Mouse (Mus musculus): ENCODE results near the gene Tmem199. TPM values are rescaled to one million over a fixed set of nuclear protein-coding genes. Genes with fewer than 3 reads are reported as not detected.
A peak's percentile ranks its signal among the peaks of the same experiment; 100 is the strongest.

The Tmem199 gene
- polyA plus RNA-seq (2015; fragmentation: Nextera tagmentation; extraction: Ambion mirVana): 87.9 and 95.5 TPM in 2 replicates

GRCm38 (mm10) chr11:78512025-78512957, at the start of gene Tmem199, which contains the start of gene Poldip2:
Gene Tmem199, minus strand, starts transcription at chr11:78512172.
Gene Poldip2, plus strand, starts transcription at chr11:78512193.
- WGBS: 1% methylated on average over 67 of the region's 67 CpGs
- Histone ChIP-seq H3K27ac (ENCODE audit: low read depth, low read length) (peak within 1 kb of the TSS; percentile 86), H3K4me2 (ENCODE audit: low read length) (peak within 1 kb of the TSS; percentile 86), H3K4me1 (ENCODE audit: control insufficient read depth, insufficient read depth, low read depth, low read length) (peaks cover 11% of the 10 kb centered on the region), H3K9me3 (ENCODE audit: control insufficient read depth, low read length) (no peaks in the 10 kb centered on the region), H3K4me3 (ENCODE audit: low read length) (peak within 1 kb of the TSS; percentile 81), H3K9ac (ENCODE audit: low read depth, low read length) (peak within 1 kb of the TSS; percentile 96), H3K27me3 (replicated peaks; ENCODE audit: control insufficient read depth, insufficient read depth, low read length) (no peaks in the 10 kb centered on the region), H3K36me3 (ENCODE audit: control insufficient read depth, insufficient read depth, low read length) (peaks cover 30% of the 10 kb centered on the region)
- peak; percentile 96 for ATAC-seq

GRCm38 (mm10) chr11:78560447-78560846, 48.5 kb upstream of the Tmem199 start:
- Histone ChIP-seq H3K4me2 (ENCODE audit: low read length) (no peak overlapping the region), H3K9me3 (ENCODE audit: control insufficient read depth, low read length) (no peaks in the 10 kb centered on the region), H3K27ac (ENCODE audit: low read depth, low read length) (no peak overlapping the region), H3K27me3 (replicated peaks; ENCODE audit: control insufficient read depth, insufficient read depth, low read length) (no peaks in the 10 kb centered on the region), H3K9ac (ENCODE audit: low read depth, low read length) (no peak overlapping the region), H3K36me3 (ENCODE audit: control insufficient read depth, insufficient read depth, low read length) (no peaks in the 10 kb centered on the region; the same call in 1 of the 2 replicates), H3K4me1 (ENCODE audit: control insufficient read depth, insufficient read depth, low read depth, low read length) (no peaks in the 10 kb centered on the region), H3K4me3 (ENCODE audit: low read length) (no peak overlapping the region)
- peak; percentile 63; the same call in 1 of the 2 replicates for ATAC-seq
- 13% methylated on average over 4 of the region's 4 CpGs for WGBS

- Histone ChIP-seq H3K9me3 (ENCODE audit: control insufficient read depth, low read length) (no peaks in the 10 kb centered on the region), H3K4me1 (ENCODE audit: control insufficient read depth, insufficient read depth, low read depth, low read length) (no peaks in the 10 kb centered on the region), H3K4me2 (ENCODE audit: low read length) (no peak overlapping the region), H3K9ac (ENCODE audit: low read depth, low read length) (no peak overlapping the region), H3K27me3 (replicated peaks; ENCODE audit: control insufficient read depth, insufficient read depth, low read length) (no peaks in the 10 kb centered on the region), H3K27ac (ENCODE audit: low read depth, low read length) (no peak overlapping the region), H3K36me3 (ENCODE audit: control insufficient read depth, insufficient read depth, low read length) (no peaks in the 10 kb centered on the region), H3K4me3 (ENCODE audit: low read length) (no peak overlapping the region)
- ATAC-seq: no peak
- 54% methylated on average over 8 of the region's 8 CpGs for WGBS
Observed at GRCm38 (mm10) chr11:78557241-78557640, 45.3 kb upstream of the Tmem199 start.

- H3K9me3 ChIP-seq (ENCODE audit: control insufficient read depth, low read length): no peaks in the 10 kb centered on the region
- 84% methylated on average over 4 of the region's 4 CpGs for WGBS
- H3K4me2 ChIP-seq (ENCODE audit: low read length): no peak overlapping the region
- H3K4me3 ChIP-seq (ENCODE audit: low read length): no peak overlapping the region
- H3K27me3 ChIP-seq (replicated peaks; ENCODE audit: control insufficient read depth, insufficient read depth, low read length): no peaks in the 10 kb centered on the region
- no peaks in the 10 kb centered on the region for H3K36me3 ChIP-seq (ENCODE audit: control insufficient read depth, insufficient read depth, low read length)
- no peak for ATAC-seq
- peaks cover 2% of the 10 kb centered on the region; the same call in 1 of the 2 replicates for H3K4me1 ChIP-seq (ENCODE audit: control insufficient read depth, insufficient read depth, low read depth, low read length)
- H3K9ac ChIP-seq (ENCODE audit: low read depth, low read length): no peak overlapping the region
- no peak overlapping the region for H3K27ac ChIP-seq (ENCODE audit: low read depth, low read length)
Observed at GRCm38 (mm10) chr11:78556070-78556469, 44.1 kb upstream of the Tmem199 start.

- no peaks in the 10 kb centered on the region for H3K36me3 ChIP-seq (ENCODE audit: control insufficient read depth, insufficient read depth, low read length)
- peaks cover 2% of the 10 kb centered on the region; the same call in 1 of the 2 replicates for H3K4me1 ChIP-seq (ENCODE audit: control insufficient read depth, insufficient read depth, low read depth, low read length)
- H3K4me2 ChIP-seq (ENCODE audit: low read length): no peak overlapping the region
- no peak overlapping the region for H3K9ac ChIP-seq (ENCODE audit: low read depth, low read length)
- no peaks in the 10 kb centered on the region for H3K27me3 ChIP-seq (replicated peaks; ENCODE audit: control insufficient read depth, insufficient read depth, low read length)
- 84% methylated on average over 3 of the region's 3 CpGs for WGBS
- ATAC-seq: no peak
- no peaks in the 10 kb centered on the region for H3K9me3 ChIP-seq (ENCODE audit: control insufficient read depth, low read length)
- no peak overlapping the region for H3K4me3 ChIP-seq (ENCODE audit: low read length)
- no peak overlapping the region for H3K27ac ChIP-seq (ENCODE audit: low read depth, low read length)
Observed at GRCm38 (mm10) chr11:78555623-78556022, 43.7 kb upstream of the Tmem199 start.

GRCm38 (mm10) chr11:78551059-78551398, 39.1 kb upstream of the Tmem199 start:
- H3K4me2 ChIP-seq (ENCODE audit: low read length): peak overlapping the region; percentile 76
- no peaks in the 10 kb centered on the region for H3K27me3 ChIP-seq (replicated peaks; ENCODE audit: control insufficient read depth, insufficient read depth, low read length)
- peak overlapping the region; percentile 69 for H3K4me3 ChIP-seq (ENCODE audit: low read length)
- peak overlapping the region; percentile 88 for H3K27ac ChIP-seq (ENCODE audit: low read depth, low read length)
- 36% methylated on average over 6 of the region's 6 CpGs for WGBS
- H3K4me1 ChIP-seq (ENCODE audit: control insufficient read depth, insufficient read depth, low read depth, low read length): peaks cover 13% of the 10 kb centered on the region
- H3K36me3 ChIP-seq (ENCODE audit: control insufficient read depth, insufficient read depth, low read length): no peaks in the 10 kb centered on the region
- peak overlapping the region; percentile 72 for H3K9ac ChIP-seq (ENCODE audit: low read depth, low read length)
- ATAC-seq: peak; percentile 37
- no peaks in the 10 kb centered on the region for H3K9me3 ChIP-seq (ENCODE audit: control insufficient read depth, low read length)

GRCm38 (mm10) chr11:78550168-78551058, 38.4 kb upstream of the Tmem199 start, which contains the start of gene Tmem97:
Gene Tmem97, minus strand, starts transcription at chr11:78550777.
- peak; percentile 100 for ATAC-seq
- H3K4me1 ChIP-seq (ENCODE audit: control insufficient read depth, insufficient read depth, low read depth, low read length): peaks cover 13% of the 10 kb centered on the region
- H3K9me3 ChIP-seq (ENCODE audit: control insufficient read depth, low read length): no peaks in the 10 kb centered on the region
- H3K4me2 ChIP-seq (ENCODE audit: low read length): peak within 1 kb of the TSS; percentile 76
- peak within 1 kb of the TSS; percentile 69 for H3K4me3 ChIP-seq (ENCODE audit: low read length)
- no peaks in the 10 kb centered on the region for H3K36me3 ChIP-seq (ENCODE audit: control insufficient read depth, insufficient read depth, low read length)
- no peaks in the 10 kb centered on the region for H3K27me3 ChIP-seq (replicated peaks; ENCODE audit: control insufficient read depth, insufficient read depth, low read length)
- H3K27ac ChIP-seq (ENCODE audit: low read depth, low read length): peak within 1 kb of the TSS; percentile 88
- under 1% methylated on average over 60 of the region's 60 CpGs for WGBS
- peak within 1 kb of the TSS; percentile 72 for H3K9ac ChIP-seq (ENCODE audit: low read depth, low read length)

GRCm38 (mm10) chr11:78549491-78549987, 37.6 kb upstream of the Tmem199 start:
- no peak for ATAC-seq
- no peaks in the 10 kb centered on the region for H3K36me3 ChIP-seq (ENCODE audit: control insufficient read depth, insufficient read depth, low read length)
- peaks cover 13% of the 10 kb centered on the region for H3K4me1 ChIP-seq (ENCODE audit: control insufficient read depth, insufficient read depth, low read depth, low read length)
- no peaks in the 10 kb centered on the region for H3K27me3 ChIP-seq (replicated peaks; ENCODE audit: control insufficient read depth, insufficient read depth, low read length)
- no peaks in the 10 kb centered on the region for H3K9me3 ChIP-seq (ENCODE audit: control insufficient read depth, low read length)
- no peak overlapping the region for H3K27ac ChIP-seq (ENCODE audit: low read depth, low read length)
- H3K9ac ChIP-seq (ENCODE audit: low read depth, low read length): peak overlapping the region; percentile 70; the same call in 1 of the 2 replicates
- peak overlapping the region; percentile 76 for H3K4me2 ChIP-seq (ENCODE audit: low read length)
- H3K4me3 ChIP-seq (ENCODE audit: low read length): peak overlapping the region; percentile 69
- 17% methylated on average over 5 of the region's 5 CpGs for WGBS

All from hindbrain, embryonic 16.5 days (tissue).